24 mouse cellular contexts compared by ENCODE assay signal in the genomic region with DNA sequence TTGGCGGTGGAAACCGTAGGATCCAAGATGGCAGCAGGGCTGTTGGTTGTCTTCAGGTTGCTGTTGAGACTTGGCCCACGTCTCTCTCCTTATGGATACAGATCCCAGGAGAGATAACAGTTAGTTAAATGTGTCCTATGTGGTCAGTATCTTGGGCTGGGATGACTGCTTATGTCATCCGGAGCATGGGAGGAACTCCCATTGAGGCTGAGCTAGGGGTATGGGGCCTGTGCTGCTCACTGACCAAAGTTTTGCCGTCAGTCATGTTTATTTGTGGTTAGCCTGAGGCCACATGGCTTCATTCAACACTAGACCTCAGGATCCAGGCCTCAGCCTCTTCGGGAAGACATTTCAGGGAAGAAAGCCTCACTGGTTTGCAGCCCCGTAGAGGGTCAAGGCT. TPM values are rescaled to one million over a fixed set of nuclear protein-coding genes. Genes with fewer than 3 reads are reported as not detected.
DNase-seq lines count a peak whose midpoint lies in the region; ATAC-seq lines count a peak whose summit lies in the region.
"Had no signal": no experiment of that assay in that cellular context is flagged by ENCODE, and none has a peak within 500 bp of the region (broad histone marks: within the 10 kb centered on the region; RNA-seq: fewer than 3 reads in every experiment).

No protein-coding gene starts in this region.

- no peak overlapping the region for H3K27ac ChIP-seq in liver, embryonic 13.5 days
- no peak overlapping the region for H3K27ac ChIP-seq in intestine, embryonic 16.5 days (ENCODE audit: low read length)
- H3K27ac ChIP-seq: embryonic facial prominence, embryonic 13.5 days; hindbrain, embryonic 14.5 days; kidney, postnatal 0 days; macrophage; stomach, embryonic 15.5 days had no signal

- H3K27me3 ChIP-seq in megakaryocyte, embryonic 14.5 days (replicated peaks): no peaks in the 10 kb centered on the region
- H3K27me3 ChIP-seq in liver, embryonic 13.5 days: no peaks in the 10 kb centered on the region
- no peaks in the 10 kb centered on the region for H3K27me3 ChIP-seq in intestine, embryonic 16.5 days (replicated peaks; ENCODE audit: control insufficient read depth, insufficient read depth, low read length)
- H3K27me3 ChIP-seq: embryonic facial prominence, embryonic 13.5 days; stomach, embryonic 15.5 days had no signal

- DNase-seq in heart, adult 11 months: peak; percentile 82
- DNase-seq in heart, adult 9 months (ENCODE audit: low spot score in 2 of 2): no peak
- DNase-seq in 416B (ENCODE audit: low read depth): peak; percentile 42
- DNase-seq in liver, embryonic 13.5 days: no peak
- DNase-seq: adrenal gland, adult 2 months; cerebellum, postnatal 36 days; embryo, embryonic 11 days; gastrocnemius, postnatal 10 days; heart, postnatal 4 days; kidney, adult 2 months; thymus, postnatal 25 days had no signal

- ATAC-seq in megakaryocyte, adult 5-6 weeks (ENCODE audit: poor library complexity, severe bottlenecking): no peak
- no peak for ATAC-seq in liver, embryonic 13.5 days (ENCODE audit: low read depth)
- no peak for ATAC-seq in intestine, embryonic 16.5 days
- ATAC-seq: CD4-positive, CD25-positive, alpha-beta regulatory T cell, adult 4 months; forebrain, embryonic 16.5 days; inflammation-experienced regulatory T-cells, adult 6 months; lung, postnatal 0 days; midbrain, embryonic 16.5 days had no signal

- peaks cover 47% of the 10 kb centered on the region for H3K4me1 ChIP-seq in megakaryocyte, embryonic 14.5 days
- H3K4me1 ChIP-seq in liver, embryonic 13.5 days (replicated peaks): peaks cover 44% of the 10 kb centered on the region
- peaks cover 18% of the 10 kb centered on the region for H3K4me1 ChIP-seq in intestine, embryonic 16.5 days (ENCODE audit: control insufficient read depth, insufficient read depth, low read length)

- no peak overlapping the region for H3K9ac ChIP-seq in liver, embryonic 13.5 days
- no peak overlapping the region for H3K9ac ChIP-seq in intestine, embryonic 16.5 days (ENCODE audit: low read depth, low read length)
- H3K9ac ChIP-seq: embryonic facial prominence, embryonic 13.5 days; hindbrain, embryonic 14.5 days; stomach, embryonic 15.5 days had no signal

- H3K4me2 ChIP-seq in liver, embryonic 13.5 days: 0 out of 2 replicates have a peak overlapping the region, but pooled peaks have one; percentile 97
- H3K4me2 ChIP-seq in intestine, embryonic 16.5 days (ENCODE audit: low read depth, low read length): no peak overlapping the region
- H3K4me2 ChIP-seq: embryonic facial prominence, embryonic 13.5 days; stomach, embryonic 15.5 days had no signal

- H3K9me3 ChIP-seq in megakaryocyte, embryonic 14.5 days: no peaks in the 10 kb centered on the region
- H3K9me3 ChIP-seq in liver, embryonic 13.5 days (replicated peaks): no peaks in the 10 kb centered on the region
- no peaks in the 10 kb centered on the region for H3K9me3 ChIP-seq in intestine, embryonic 16.5 days (ENCODE audit: control insufficient read depth, low read length)
- H3K9me3 ChIP-seq: embryonic facial prominence, embryonic 13.5 days; stomach, embryonic 15.5 days had no signal

- 74% methylated on average over 7 of the region's 7 CpGs for WGBS in liver, embryonic 13.5 days (ENCODE audit: insufficient replicate concordance)
- 81% methylated on average over 7 of the region's 7 CpGs for WGBS in intestine, embryonic 16.5 days

- H3K4me3 ChIP-seq in megakaryocyte, embryonic 14.5 days (replicated peaks): peak overlapping the region; percentile 9
- H3K4me3 ChIP-seq in liver, embryonic 13.5 days (replicated peaks): peak overlapping the region; percentile 14; the same call in 1 of the 2 replicates
- no peak overlapping the region for H3K4me3 ChIP-seq in intestine, embryonic 16.5 days (ENCODE audit: low read length)
- H3K4me3 ChIP-seq: embryonic facial prominence, embryonic 13.5 days; stomach, embryonic 15.5 days had no signal

- peaks cover 68% of the 10 kb centered on the region for H3K36me3 ChIP-seq in megakaryocyte, embryonic 14.5 days (replicated peaks; ENCODE audit: low read length)
- H3K36me3 ChIP-seq in liver, embryonic 13.5 days: peaks cover 59% of the 10 kb centered on the region
- 0 out of 2 replicates have a peak, but pooled peaks cover 1% of the 10 kb centered on the region for H3K36me3 ChIP-seq in intestine, embryonic 16.5 days (ENCODE audit: control insufficient read depth, insufficient read depth, low read length)

RNA-seq across cellular contexts. Expression of a gene that starts 2.1 kb away (rescaled TPM):
- polyA plus RNA-seq in megakaryocyte, embryonic 14.5 days (2012; ENCODE audit: insufficient read depth, low replicate concordance): 12.5 and 14.1 TPM in 2 replicates
- 35.0 and 40.9 TPM in 2 replicates for total RNA-seq in megakaryocyte, adult 5-6 weeks (2015)
- 22.0 and 23.0 TPM in 2 replicates for total RNA-seq in megakaryocyte, adult 5-6 weeks (2017)
- polyA plus RNA-seq in liver, embryonic 13.5 days (2015; fragmentation: Nextera tagmentation; extraction: Ambion mirVana): 40.0 and 41.9 TPM in 2 replicates
- polyA plus RNA-seq in intestine, embryonic 16.5 days (2015; fragmentation: Nextera tagmentation; extraction: Ambion mirVana): 60.0 and 67.1 TPM in 2 replicates

RNA-seq across cellular contexts. Expression of a gene that starts 2.2 kb away (rescaled TPM):
- 1.5 and 3.5 TPM in 2 replicates for polyA plus RNA-seq in megakaryocyte, embryonic 14.5 days (2012; ENCODE audit: insufficient read depth, low replicate concordance)
- total RNA-seq in megakaryocyte, adult 5-6 weeks (2015): 9.1 and 11.7 TPM in 2 replicates
- 8.8 and 14.1 TPM in 2 replicates for total RNA-seq in megakaryocyte, adult 5-6 weeks (2017)
- 8.4 and 10.2 TPM in 2 replicates for polyA plus RNA-seq in liver, embryonic 13.5 days (2015; fragmentation: Nextera tagmentation; extraction: Ambion mirVana)
- 23.6 and 24.9 TPM in 2 replicates for polyA plus RNA-seq in intestine, embryonic 16.5 days (2015; fragmentation: Nextera tagmentation; extraction: Ambion mirVana)

RNA-seq across cellular contexts. Expression of a gene that starts 8.2 kb away (rescaled TPM):
- polyA plus RNA-seq in megakaryocyte, embryonic 14.5 days (2012; ENCODE audit: insufficient read depth, low replicate concordance): 0.22 and 1.7 TPM in 2 replicates
- total RNA-seq in megakaryocyte, adult 5-6 weeks (2015): 0.93 and 1.4 TPM in 2 replicates
- total RNA-seq in megakaryocyte, adult 5-6 weeks (2017): 0.66 and 1.1 TPM in 2 replicates
- polyA plus RNA-seq in liver, embryonic 13.5 days (2015; fragmentation: Nextera tagmentation; extraction: Ambion mirVana): 0.05 and 0.09 TPM in 2 replicates
- polyA plus RNA-seq in intestine, embryonic 16.5 days (2015; fragmentation: Nextera tagmentation; extraction: Ambion mirVana): 0.28 and 0.32 TPM in 2 replicates

RNA-seq across cellular contexts. Expression of a gene that starts 20.2 kb away (rescaled TPM):
- 99.4 and 450 TPM in 2 replicates for polyA plus RNA-seq in megakaryocyte, embryonic 14.5 days (2012; ENCODE audit: insufficient read depth, low replicate concordance)
- total RNA-seq in megakaryocyte, adult 5-6 weeks (2015): 11.4 and 14.1 TPM in 2 replicates
- total RNA-seq in megakaryocyte, adult 5-6 weeks (2017): 8.9 and 11.5 TPM in 2 replicates
- polyA plus RNA-seq in liver, embryonic 13.5 days (2015; fragmentation: Nextera tagmentation; extraction: Ambion mirVana): 25.4 and 25.7 TPM in 2 replicates
- polyA plus RNA-seq in intestine, embryonic 16.5 days (2015; fragmentation: Nextera tagmentation; extraction: Ambion mirVana): 49.4 and 58.6 TPM in 2 replicates

RNA-seq across cellular contexts. Expression of a gene that starts 20.2 kb away (rescaled TPM):
- 33.2 and 58.6 TPM in 2 replicates for polyA plus RNA-seq in megakaryocyte, embryonic 14.5 days (2012; ENCODE audit: insufficient read depth, low replicate concordance)
- 19.4 and 22.3 TPM in 2 replicates for total RNA-seq in megakaryocyte, adult 5-6 weeks (2015)
- 18.0 and 23.7 TPM in 2 replicates for total RNA-seq in megakaryocyte, adult 5-6 weeks (2017)
- 7.6 and 7.8 TPM in 2 replicates for polyA plus RNA-seq in liver, embryonic 13.5 days (2015; fragmentation: Nextera tagmentation; extraction: Ambion mirVana)
- polyA plus RNA-seq in intestine, embryonic 16.5 days (2015; fragmentation: Nextera tagmentation; extraction: Ambion mirVana): 9.8 and 10.8 TPM in 2 replicates

Comparison
In these comparisons a context has a peak if more than half of its experiments do, and no peak if none do; other contexts are left out.
1. DNase-seq: peak in heart, adult 11 months (single experiment) and 416B (single experiment); none in heart, adult 9 months (0 of 2) and liver, embryonic 13.5 days (single experiment).